Mouse (Mus musculus) megakaryocyte, embryonic 14.5 days (primary cell): Measurements from ENCODE around the gene Tmed2.

ENCODE experiments used
- FLI1 ChIP-seq: IDR thresholded peaks from 2 replicates; pipeline ENCODE4 v1.6.1; 2012; ENCODE audit warnings: low read length, inconsistent platforms, mixed read lengths
- GATA1 ChIP-seq: IDR thresholded peaks from 3 replicates; pipeline ENCODE4 v1.6.1; 2012; ENCODE audit warnings: mixed read lengths, low read length, inconsistent platforms, borderline replicate concordance

DNA sequence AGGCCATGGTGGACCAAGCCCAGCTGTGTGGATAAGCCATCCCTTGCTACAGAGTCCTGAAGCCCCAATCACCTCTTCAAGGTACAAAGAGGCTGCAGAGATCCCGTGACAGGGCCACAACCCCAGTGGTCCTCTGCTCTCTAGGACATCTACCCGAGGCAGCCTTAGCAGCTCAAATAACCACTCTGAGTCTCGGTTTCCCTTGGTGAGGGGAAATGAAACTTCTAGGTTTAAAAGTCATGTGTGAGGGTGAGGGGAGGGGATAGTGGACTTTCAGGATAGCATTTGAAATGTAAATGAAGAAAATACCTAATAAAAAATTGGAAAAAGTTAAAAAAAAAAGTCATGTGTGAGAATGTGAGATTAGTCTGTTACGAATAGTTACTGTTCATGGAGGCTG, 18.9 kb upstream of the Tmed2 start:
- TF ChIP-seq FLI1: no peak
- no peak for TF ChIP-seq GATA1
